Mouse (Mus musculus): ENCODE data around the gene Larp4. TPM values are rescaled to one million over a fixed set of nuclear protein-coding genes. Genes with fewer than 3 reads are reported as not detected.

The Larp4 gene
- 86.6 to 92.0 TPM (median 88.8 TPM) in 4 replicates for total RNA-seq (2023)

DNA sequence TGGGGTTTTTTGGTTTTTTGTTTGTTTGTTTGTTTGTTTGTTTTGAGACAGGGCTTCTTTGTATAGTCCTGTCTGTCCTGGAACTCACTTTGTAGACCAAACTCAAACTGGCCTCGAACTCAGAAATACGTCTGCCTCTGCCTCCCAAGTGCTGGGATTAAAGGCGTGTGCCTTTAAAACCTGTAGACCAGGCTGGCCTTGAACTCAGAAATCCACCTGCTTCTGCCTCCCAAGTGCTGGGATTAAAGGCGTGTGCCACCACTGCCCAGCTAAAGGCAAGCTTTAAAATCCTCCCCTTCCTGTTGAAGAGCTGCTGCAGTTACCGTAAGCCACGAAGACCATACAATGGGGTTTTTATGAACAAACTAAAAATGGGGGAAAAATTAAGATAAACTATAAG is at the start of gene Larp4:
TSS of gene Larp4 (plus strand) at position 301 of the 400 bp plus-strand sequence.

DNA sequence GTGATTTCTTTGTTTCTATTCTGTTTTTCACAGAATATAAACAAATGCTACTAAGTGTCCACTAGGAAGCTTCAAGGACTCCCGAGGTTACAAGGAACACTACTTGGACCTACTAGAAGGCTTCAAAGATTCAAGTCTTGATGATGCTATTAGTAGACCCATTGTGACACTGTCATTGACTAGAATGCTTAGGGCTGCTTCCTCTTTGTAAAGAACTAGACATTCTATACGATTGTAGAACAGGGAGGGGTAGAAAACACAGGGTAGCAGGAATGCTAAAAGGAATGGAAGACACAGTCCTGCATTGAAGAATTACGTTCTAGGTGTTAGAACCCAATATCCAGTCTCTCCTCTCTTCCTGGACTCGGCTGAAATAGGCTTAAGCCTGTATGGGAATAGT is 2.9 kb upstream of the Larp4 start, which contains the start of gene Fam186a:
TSS of gene Fam186a (minus strand) at position 101 of the 400 bp plus-strand sequence.

DNA sequence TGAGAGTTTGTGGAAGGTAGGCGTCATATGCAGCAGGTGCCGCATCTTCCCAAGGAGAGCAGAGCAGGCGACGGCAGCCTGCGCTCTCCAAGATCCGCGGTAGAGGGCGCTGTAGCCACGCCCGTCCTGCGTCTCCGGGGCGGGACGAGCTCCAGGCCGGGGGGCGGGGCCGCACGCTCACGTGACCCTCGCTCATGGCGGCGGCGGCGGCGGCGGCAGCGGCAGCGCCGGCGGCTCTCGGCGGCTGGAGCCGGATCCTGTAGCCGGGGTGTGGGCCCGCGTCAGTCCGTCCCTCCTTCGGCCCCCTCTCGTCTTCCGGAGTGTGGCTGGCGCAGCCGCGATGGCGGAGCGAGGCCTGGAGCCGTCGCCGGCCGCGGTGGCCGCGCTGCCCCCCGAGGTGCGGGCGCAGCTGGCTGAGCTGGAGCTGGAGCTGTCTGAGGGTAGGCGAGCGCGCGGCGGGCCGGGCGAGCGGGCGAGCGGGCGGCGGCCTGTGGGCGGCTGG is 68.7 kb downstream of the Larp4 start, which contains the start of gene Dip2b:
TSS of gene Dip2b (plus strand) at position 195 of the 502 bp plus-strand sequence.

Other genes with a start within 250 kb of the Larp4 start
- 45.2 to 51.9 TPM (median 47.5 TPM) in 4 replicates for gene Cox14, start 244.4 kb upstream of the Larp4 start, total RNA-seq (2023)
- gene Cers5, start 197.2 kb upstream of the Larp4 start, total RNA-seq (2023) = 55.2 to 63.7 TPM (median 56.0 TPM) in 4 replicates
- 1.2 to 2.1 TPM (median 1.3 TPM) in 4 replicates for gene Lima1, start 94.6 kb upstream of the Larp4 start, total RNA-seq (2023)
- not detected in 4 replicates for gene Fam186a, start 3.0 kb upstream of the Larp4 start, total RNA-seq (2023)
- gene Dip2b, start 68.6 kb downstream of the Larp4 start, total RNA-seq (2023) = 90.6 to 99.1 TPM (median 94.6 TPM) in 4 replicates